Mouse (Mus musculus): ENCODE measurements around the gene Pde6h.
"Not testable (repeated sequence)": the region's sequence is repeated elsewhere in the genome, so short reads cannot be mapped to it uniquely, and the experiment has no call there.

Gene Pde6h

DNA sequence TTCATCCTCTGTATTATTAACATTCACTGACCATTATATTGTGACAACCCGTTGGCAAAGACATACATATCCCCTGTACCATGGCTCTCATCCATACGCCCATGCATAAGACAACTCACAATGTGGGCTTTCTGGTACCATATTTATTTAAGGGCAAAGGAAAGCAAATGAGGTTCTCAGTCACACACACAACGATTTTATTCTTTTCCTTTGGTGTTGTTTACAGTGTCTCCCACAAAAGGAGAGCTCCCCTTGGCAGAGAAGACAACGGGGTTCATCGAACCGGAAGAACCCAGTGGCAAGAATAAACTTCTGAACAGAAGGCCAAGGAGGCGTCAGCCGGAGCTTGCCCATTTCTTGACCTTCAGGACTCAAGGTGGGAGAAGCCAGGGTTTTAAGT lies at the start of gene Pde6h:
Gene Pde6h (plus strand): TSS at position 301 of the 400 bp plus-strand sequence.
- no peak for DNase-seq (ENCODE audit: low read depth, low spot score)

DNA sequence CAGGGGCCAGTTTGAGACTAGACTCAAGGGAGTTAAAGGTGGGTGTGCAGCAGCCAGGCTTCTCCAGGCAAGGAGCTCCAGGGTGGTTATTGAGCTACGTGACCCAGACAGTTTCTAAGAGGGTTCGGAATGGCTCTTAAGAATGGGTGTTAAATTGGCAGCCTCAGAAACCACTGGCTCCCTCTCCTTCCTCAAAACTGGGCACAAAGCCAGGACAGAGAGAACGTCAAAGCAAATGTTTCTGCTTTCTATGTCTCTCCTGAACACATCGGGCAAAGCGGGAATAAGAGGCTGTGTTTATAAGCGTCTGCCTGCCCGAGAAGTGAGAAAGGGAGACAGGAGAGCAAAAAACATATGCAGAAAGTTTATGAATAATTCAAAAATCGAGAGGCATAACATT lies 49.0 kb upstream of the Pde6h start:
- DNase-seq (ENCODE audit: low read depth, low spot score) = no peak

DNA sequence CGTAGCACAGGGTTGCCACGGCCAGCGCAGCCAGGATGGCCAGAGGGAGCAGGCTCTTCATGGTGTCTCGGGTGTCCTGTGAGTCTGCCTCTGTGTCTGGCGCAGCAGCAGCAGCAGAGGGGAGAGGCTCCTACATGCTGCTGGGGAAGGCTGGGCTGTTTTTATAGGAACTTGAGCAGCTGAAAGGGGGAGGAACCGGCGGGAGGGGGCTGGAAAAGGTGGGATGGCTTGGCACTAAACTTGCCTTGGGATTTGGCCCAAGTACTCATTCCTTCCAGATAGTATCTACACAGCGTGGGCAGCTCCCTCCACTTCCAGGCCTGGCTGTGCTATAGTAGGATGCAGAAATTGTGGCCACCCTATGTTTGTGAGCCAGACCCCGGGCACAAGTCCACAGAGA lies 48.0 kb upstream of the Pde6h start, which contains the start of gene Mgp:
Gene Mgp (minus strand): TSS at position 154 of the 400 bp plus-strand sequence.
- DNase-seq (ENCODE audit: low read depth, low spot score) = no peak

DNA sequence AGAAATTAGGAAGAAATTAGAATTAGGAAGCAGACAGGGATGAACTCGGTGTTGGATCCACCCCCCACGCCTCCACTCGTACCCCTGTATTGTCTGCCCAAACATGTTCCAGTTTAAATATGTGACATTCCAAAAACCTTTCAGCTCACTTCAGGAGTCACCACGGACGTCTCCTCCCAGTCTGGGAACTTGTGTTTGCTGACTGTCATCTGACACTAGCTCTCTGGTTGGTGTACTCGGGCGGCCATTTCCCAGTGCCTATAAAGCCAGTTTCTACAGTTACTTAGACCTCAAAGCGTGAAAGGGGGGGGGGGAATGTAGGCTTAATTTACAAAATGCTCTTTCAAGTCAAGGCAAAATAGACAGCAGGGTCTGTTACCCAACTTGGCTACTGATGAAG lies 42.0 kb upstream of the Pde6h start:
- no peak for DNase-seq (ENCODE audit: low read depth, low spot score)

DNA sequence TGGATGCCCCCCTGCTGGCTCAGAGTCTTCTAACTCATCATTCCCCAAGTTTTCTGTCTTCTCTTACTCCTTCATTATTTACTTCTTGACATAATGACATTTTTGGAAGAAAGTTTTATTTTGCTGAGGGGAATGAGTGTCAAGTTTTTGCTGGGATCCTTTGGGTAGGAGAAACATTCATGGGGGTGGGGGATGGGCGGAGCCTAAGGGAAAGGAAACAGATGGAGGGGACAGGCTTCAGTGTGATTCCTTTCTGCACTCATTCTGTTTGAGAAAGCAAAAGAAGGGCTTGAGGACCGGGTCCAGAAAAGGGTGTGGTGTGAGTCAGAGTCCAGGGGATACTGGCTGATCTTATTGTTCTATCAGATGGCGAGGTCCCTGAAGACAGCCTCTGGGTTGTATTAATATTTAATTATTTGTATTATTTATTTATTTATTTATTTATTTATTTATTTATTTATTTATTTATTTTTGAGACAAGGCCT lies 40.2 kb upstream of the Pde6h start:
- DNase-seq (ENCODE audit: low read depth, low spot score) = no peak

DNA sequence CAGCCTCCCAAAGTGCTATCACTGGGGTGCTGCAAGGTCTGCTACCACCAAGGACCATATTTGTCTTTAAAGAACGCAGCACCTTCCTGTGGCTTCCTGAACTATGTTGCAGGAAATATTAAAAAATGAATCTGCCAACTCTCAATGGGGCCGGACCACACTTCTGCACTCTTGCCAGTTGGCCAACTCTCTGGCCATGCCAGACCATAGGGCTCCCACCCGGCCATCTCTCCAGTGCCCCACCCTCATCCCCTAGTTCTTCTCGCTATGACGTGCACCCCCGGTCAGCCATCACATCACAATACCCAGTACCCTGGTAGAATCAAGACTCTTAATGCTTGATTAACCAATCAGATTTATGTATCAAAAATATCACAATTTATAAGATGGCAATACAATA lies 39.7 kb upstream of the Pde6h start:
- DNase-seq (ENCODE audit: low read depth, low spot score) = no peak

DNA sequence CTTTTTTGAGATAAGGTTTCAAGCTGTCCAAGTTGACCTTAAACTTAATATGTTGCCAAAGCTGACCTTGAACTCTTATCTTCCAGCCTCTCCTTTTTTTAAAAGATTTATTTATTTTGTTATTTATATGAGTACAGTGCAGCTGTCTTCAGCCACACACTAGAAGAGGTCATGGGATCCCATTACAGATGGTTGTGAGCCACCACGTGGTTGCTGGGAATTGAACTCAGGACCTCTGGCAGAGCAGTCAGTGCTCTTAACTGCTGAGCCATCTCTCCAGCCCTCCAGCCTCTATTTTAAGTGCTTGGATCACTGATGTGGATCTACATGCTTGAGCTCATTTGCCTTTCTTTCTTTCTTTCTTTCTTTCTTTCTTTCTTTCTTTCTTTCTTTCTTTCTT lies 38.9 kb upstream of the Pde6h start:
- DNase-seq (ENCODE audit: low read depth, low spot score) = not testable (repeated sequence)

DNA sequence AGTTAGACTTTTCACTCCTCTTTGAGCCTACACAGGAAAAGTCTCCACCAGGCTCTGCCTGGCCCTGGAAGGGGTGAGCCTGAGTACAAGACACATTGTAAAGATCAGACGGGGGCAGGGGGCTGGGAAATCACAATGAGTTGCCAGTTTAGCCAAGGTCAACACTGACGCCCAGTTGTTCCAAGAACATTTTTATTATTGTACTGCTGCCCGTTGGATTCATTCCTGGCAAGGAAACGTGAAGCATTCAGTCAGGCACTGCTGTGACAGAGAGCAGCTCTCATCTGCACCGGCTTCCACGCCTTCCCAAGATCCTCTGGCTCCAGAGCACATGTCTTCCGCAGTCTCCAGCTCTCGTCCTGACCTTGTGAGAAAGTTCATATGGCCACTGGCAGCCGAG lies 35.8 kb upstream of the Pde6h start:
- DNase-seq (ENCODE audit: low read depth, low spot score) = no peak

DNA sequence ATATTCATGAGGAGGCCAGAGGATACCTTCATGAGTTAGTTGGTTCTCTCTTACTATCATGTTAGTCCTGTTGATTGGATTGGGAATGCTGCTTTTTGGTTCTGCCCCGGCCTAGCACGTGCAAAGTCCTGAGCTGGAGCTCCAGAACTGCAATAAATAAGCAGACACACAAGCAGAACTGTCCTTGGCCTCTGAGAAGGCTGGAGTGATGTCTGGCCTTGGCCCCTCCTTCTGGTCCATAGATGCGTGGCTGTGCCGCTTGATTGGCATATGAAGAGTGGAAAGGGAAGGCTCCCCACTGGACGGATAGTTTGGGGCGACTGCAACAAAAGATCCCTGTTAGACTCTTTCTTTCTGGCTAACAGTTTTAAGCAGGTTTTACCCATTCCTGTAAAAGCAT lies 34.6 kb upstream of the Pde6h start:
- no peak for DNase-seq (ENCODE audit: low read depth, low spot score)

DNA sequence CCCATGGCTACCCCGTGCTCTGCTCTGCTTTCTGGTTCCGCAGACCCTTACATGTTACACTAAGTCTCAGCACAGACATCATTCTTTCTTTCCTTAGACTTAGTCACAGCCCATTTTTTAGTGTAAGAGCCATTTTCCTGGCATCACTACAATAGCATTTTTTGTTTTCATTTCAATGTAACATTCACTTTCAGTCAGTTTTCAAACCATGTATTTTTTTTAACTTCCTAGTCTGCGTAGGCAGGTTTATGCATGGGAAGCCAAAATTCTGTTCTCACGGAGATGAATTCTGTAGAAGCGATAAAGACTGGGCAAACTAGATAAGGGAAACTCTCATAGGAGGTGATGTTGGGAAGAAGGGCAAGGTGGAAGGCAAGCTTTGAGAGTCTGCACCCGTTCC lies 34.1 kb upstream of the Pde6h start:
- DNase-seq (ENCODE audit: low read depth, low spot score) = no peak

DNA sequence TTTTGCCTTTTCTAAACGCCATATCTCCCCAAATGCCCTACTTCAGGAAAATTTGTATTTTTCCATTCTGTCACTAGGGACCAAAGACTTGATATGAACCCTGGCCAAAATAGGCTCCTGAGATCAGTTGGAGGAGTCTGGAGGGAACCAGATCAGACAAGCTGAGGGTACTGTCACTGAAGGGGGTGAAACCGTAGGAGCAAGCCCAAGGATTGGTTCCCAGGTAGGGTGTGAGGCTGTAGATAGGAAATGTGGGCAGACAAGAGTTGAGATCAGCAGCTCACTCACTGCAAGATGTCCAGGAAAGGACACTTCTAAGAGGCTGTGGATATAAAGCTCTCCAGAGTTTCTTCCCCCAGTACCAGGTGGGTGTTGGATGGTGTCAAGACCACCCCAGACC lies 31.6 kb upstream of the Pde6h start:
- DNase-seq (ENCODE audit: low read depth, low spot score) = no peak

DNA sequence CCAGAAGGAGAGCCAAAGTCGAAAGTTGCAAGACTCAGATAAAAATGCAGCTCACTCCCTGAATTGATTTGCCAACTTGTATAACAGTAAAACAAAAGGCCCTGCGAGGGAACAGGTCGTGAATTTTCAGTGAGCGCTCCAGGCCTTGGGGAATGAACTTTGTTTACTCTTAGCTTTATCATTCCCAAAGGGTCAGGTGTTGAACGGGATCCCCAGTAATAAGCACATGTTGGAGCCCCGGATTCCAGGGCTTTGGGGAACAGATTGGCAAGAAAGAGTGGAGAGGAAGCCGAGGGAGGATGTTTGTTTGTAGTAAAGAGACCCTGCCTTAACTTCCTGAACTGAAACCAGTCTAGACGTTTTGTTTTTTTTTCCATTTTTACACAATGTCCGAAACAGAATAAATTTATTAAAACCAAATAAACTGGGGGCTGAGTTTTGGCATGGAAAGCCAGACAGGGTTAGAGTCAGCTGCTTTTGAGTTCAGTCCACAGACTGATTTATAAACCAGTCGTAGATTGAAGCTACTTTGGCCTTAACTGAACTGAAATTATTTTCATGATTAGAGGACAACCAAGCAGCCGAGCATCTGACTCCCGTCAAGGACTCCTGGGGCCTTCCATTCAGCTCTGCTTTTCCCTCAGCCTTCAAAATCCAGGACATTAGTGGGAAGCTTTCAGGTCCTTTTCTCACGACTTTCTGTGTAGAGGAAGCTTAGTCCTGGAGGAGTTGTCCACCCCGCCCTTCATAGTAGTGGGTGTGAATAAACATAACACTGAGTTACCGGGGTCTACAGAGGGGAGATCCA lies 28.9 kb upstream of the Pde6h start:
- DNase-seq (ENCODE audit: low read depth, low spot score) = no peak

DNA sequence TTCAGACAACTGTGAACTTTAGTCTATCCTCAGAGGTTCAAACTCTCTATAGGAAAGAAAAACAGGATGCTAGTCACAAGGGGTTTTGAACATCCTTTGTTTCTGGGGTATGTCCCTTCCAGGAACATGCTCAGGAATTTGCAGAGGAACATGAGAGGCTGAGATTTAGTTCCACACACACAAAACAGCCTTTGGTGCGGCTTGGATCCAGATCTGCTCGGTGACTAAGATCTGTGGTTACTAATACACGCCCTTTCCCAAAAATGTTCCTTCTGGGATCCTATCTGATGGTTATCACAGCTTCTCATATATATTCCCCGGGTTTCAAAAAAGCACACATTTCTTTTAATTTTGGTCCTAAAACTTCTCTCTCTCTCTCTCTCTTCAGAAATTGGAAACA lies 25.8 kb upstream of the Pde6h start:
- no peak for DNase-seq (ENCODE audit: low read depth, low spot score)

DNA sequence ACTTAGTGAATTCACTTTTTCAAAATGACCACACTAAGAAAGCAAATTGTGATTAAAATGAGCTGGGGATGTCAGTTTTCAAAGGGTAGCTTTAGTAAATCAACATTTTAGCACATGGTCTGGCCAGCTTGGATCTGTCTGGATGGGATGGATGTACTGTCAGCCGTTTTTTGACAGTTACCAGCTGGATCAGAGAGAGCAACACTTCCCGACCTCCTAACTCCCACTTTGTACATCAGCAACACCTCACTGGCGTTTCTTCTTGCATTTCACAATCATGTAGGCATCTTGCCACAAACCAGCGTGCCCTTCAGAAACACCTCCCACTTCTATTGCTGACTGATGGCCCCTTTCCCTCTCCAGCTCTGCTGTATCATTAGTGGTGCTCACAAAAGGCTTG lies 25.4 kb upstream of the Pde6h start:
- no peak for DNase-seq (ENCODE audit: low read depth, low spot score)

DNA sequence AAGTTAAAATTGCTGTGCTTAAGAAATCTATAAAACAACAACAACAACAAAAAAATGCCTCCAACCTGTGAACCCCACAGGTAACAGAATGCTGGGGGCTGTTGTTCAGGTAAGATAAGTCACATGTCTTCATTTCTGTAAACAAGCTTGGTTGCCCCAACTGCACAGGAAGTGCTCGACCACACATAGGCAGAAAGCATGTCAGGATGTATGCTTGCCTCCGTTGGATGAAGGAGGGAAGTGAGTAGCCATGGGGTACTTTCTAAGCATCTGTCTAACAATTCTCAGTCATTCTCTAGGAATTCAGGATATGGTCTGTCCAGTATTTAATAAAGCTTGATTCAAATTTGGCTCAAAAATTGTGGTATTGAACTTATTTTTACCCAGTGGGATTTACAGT lies 24.7 kb upstream of the Pde6h start:
- DNase-seq (ENCODE audit: low read depth, low spot score) = no peak

DNA sequence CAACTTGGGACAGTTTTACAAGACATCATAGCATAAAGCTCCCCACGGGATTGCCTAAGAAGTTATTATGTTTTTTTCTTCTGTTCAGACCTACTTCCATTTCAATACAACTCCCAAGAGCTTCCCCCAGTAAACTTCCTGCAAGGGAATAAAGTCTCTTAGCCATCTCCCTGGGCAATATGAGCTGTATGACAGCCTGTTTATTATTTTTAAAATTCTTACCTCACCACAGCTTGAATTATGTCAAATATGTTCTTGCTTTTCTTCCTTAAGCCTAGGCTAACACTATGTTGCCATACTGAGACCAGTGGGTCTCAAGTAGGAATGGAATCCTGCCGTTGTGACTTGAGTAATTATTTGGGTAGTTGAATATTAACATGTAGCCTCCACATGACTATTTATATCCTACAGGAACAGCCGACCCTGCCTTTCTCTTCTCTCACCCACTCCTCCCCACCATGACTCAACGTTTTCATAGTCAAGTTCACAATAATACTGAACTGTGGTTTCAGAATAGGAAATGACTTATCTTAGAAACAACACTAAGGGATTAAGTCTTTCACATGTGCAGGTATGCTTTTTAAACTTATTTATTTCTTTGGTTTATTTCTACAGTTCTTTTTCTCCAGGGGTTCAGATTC lies 23.1 kb upstream of the Pde6h start:
- no peak for DNase-seq (ENCODE audit: low read depth, low spot score)

DNA sequence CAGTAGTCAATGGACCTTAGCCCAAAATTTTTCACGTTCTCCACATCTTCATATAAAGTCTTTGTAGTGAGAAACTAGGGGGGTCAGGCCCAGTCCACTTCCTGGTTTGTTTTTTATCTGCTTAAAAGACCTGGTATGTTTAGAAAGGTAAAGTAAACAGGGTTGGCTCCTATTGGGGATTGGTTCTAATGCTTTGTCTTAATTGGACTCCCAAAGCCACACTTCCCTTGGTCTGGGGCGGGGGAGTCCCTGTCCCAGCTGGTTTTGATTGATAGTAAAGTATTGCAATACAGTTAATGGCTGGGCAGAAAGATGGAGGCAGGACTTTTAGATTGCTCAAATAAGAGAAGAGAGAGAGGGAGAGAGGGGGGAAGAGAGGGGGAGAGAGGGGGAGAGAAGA lies 22.6 kb upstream of the Pde6h start:
- no peak for DNase-seq (ENCODE audit: low read depth, low spot score)

DNA sequence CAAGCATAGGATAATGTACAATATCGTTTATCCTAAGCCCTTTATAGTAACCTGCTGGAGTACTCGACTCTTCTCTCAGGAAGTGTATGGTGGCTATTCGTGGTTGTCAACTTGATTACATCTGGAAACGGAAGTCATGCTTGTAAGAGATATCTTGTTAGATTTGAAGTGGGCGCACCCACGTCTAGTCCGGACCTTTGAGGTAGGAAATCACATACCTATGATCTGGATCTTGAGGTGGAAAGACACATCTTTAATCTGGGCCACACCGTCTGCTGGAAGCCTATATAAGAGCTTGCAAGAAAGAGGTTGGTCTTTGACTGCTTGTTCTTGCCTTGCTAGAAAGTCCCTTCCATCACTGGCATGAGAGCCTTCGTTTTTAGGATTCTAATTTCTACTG lies 21.1 kb upstream of the Pde6h start:
- DNase-seq (ENCODE audit: low read depth, low spot score) = no peak

DNA sequence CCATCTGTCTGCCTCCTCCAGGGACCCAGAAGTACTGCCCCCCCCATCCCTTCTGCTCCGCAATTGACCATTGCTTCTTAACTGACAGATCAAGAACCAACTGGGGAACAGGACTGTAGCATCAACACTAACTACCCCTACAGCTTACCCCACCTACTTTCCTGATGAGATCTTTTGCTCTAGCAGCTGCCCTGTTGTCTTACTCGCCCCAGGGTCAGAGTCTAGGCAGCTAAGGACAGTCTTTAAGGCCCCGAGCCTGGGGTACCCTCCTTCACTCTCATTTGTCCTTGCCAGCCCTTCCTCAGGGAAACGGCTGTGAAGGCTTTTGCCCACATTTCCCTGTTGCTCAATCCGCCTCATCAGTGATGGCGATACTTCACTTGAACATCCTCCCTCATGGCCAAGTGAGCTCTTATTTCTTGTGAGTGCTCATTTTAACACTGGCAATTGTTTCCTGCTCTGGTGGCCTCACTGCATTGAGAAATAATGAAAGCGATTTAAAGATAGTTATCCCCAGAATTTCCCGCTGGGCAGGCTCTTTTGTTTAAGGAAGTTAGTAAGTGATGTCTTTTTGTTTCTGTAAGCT lies 19.7 kb upstream of the Pde6h start:
- no peak for DNase-seq (ENCODE audit: low read depth, low spot score)

DNA sequence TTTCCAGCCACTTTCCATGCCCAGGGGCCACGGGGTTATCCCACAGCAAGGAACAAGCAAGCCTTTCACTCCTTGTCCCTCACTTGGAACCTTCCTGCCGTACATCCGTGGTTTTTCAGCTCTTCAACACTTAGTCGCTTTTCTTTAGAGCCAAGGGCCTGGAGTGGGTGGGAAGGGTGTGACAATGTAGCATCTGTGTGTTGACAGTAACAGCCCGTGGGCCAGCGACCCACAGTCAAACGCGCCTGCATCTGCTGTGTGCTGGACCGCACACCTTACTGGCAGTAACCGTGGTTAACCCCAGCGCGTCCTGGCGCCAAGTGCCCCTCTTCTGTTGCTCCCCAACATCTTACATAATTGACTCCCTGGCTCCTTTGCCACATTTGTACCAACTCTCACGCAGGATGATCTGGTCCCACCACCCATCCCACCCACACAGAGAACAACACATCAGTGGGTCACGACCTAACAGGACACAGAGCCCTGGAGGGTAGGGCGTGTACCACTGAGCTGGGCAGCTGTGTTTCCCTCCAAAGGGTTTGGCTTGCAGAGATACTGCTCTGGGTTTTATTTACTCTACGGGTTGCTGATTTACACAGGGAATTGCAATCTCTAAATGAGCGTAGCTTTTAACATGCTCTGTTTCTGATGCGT lies 17.2 kb upstream of the Pde6h start:
- no peak for DNase-seq (ENCODE audit: low read depth, low spot score)

DNA sequence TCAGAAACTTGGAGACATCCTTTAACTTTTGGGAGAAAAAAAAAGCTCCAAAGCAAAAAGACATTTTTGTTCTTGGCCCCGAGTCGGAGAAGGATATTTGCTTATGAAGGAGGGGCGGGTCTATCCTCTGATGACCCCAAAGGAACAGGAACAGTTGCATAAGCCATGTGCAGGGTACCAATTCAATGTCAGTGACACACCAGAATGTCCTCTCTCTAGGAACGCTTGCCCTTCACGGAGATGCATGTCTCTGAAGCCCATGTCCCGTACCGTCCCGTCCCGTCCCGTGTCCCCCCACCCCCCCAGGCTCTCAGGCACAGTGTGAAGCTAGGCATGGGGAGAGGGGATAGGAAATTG lies 16.7 kb upstream of the Pde6h start:
- DNase-seq (ENCODE audit: low read depth, low spot score) = no peak

DNA sequence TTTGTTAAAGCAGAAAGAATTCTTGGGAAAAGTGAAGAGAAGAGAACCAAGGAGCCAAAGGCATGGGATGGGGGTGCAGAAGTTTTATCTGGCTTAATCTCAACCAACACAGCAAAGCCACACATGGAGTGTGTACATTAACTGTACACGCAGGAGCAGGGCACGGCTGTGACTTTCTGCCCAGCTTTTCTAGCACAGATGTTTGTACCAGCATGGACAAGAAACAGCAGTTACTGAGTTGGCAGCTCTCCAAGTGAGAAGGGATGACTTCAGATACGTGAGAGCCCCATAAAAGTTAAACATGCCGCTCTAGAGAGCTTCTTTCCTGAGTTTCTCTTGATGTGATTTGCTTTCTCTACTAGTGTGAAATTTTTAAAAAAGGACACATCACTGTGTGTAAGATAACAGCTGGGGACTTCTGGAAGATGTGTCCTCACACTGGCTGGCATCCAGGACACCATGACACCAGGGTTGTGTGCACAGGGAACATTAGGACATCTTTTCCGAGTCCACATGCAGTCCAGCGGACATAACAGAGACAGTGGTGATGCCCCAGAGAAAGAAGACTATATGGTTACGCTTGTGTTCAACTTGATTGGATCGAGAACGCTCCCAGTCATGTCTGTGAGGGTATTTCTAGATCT lies 13.3 kb upstream of the Pde6h start:
- DNase-seq (ENCODE audit: low read depth, low spot score) = no peak

All from mesoderm, embryonic 11.5 days (tissue).